Mouse (Mus musculus) liver, adult 2 months (tissue): ENCODE results near the gene Slc22a20. TPM values are rescaled to one million over a fixed set of nuclear protein-coding genes. Genes with fewer than 3 reads are reported as not detected.
A peak's percentile ranks its signal among the peaks of the same experiment; 100 is the strongest.

Source experiments
- DNase-seq: peaks from one replicate; pipeline ENCODE4 v3.0.0-alpha.2; 2011; ENCODE audit warnings: low read depth, low spot score; ENCODE audit errors: extremely low read depth
- H3K27ac ChIP-seq: fragments of 200-500 bp; replicated peaks from 2 replicates; pipeline ENCODE4 v1.5.1; 2012; ENCODE audit warnings: low read depth, mild to moderate bottlenecking, control low read depth, inconsistent platforms, low read length; ENCODE audit not compliant: insufficient read depth
- H3K27me3 ChIP-seq: fragments of 200-500 bp; 2 replicates; pipeline ENCODE4 v1.6.1; 2012; ENCODE audit warnings: mild to moderate bottlenecking, moderate library complexity, low read length, inconsistent platforms; ENCODE audit not compliant: control insufficient read depth, insufficient read depth
- H3K36me3 ChIP-seq: fragments of 200-500 bp; 2 replicates; pipeline ENCODE4 v1.6.1; 2012; ENCODE audit warnings: low read length, inconsistent platforms; ENCODE audit not compliant: control insufficient read depth, insufficient read depth
- H3K4me1 ChIP-seq: fragments of 200-500 bp; 2 replicates; pipeline ENCODE4 v1.6.1; 2011; ENCODE audit warnings: low read length; ENCODE audit not compliant: control insufficient read depth, insufficient read depth
- H3K4me3 ChIP-seq: fragments of 200-500 bp; 2 replicates; pipeline ENCODE4 v1.5.1; 2011; ENCODE audit warnings: low read depth, mild to moderate bottlenecking, control low read depth, low read length, moderate library complexity; ENCODE audit not compliant: insufficient read depth
- H3K79me2 ChIP-seq: fragments of 200-500 bp; 2 replicates; pipeline ENCODE4 v1.6.1; 2012; ENCODE audit warnings: inconsistent platforms, mild to moderate bottlenecking, low read length, moderate library complexity; ENCODE audit not compliant: control insufficient read depth, insufficient read depth
- H3K9ac ChIP-seq: fragments of 200-500 bp; 2 replicates; pipeline ENCODE4 v1.6.1; 2012; ENCODE audit warnings: low read depth, mild to moderate bottlenecking, control low read depth, inconsistent platforms, low read length
- CTCF ChIP-seq: fragments of 200-500 bp; IDR thresholded peaks from 2 replicates; pipeline ENCODE4 v1.5.1; 2011; ENCODE audit warnings: low read depth, low read length, control low read depth
- POLR2A ChIP-seq: fragments of 200-500 bp; IDR thresholded peaks from 2 replicates; pipeline ENCODE4 v1.6.1; 2011; ENCODE audit warnings: low read length, control low read depth; ENCODE audit not compliant: insufficient read depth; ENCODE audit errors: extremely low read depth
- WGBS: fragments of 180-500 bp; shearing (Covaris S2); methylation state at CpG from one replicate; pipeline ENCODE4 v1.1.7; 2018; 5-methylcytosine and 5-hydroxymethylcytosine counted together
- polyA plus RNA-seq: library from polyadenylated mRNA; depleted of rRNA; stranded (reverse); fragments of >200 nt; gene quantifications from 2 replicates; pipeline ENCODE4 v1.2.3, GENCODE M21; 2012
- total RNA-seq: library from RNA; depleted of rRNA; stranded (reverse); fragments of >200 nt; gene quantifications from 2 replicates; pipeline ENCODE4 v1.2.3, GENCODE M21; 2014

Gene Slc22a20
- total and polyA plus RNA-seq, 2 experiments, result not detected

GRCm38 (mm10) chr19:5940173-5940572, 45.8 kb downstream of the Slc22a20 start:
- no peak for TF ChIP-seq CTCF
- TF ChIP-seq POLR2A, result no peak
- no peak overlapping the region for H3K4me3 ChIP-seq
- no peak overlapping the region for H3K9ac ChIP-seq
- no peaks in the 10 kb centered on the region for H3K79me2 ChIP-seq
- no peaks in the 10 kb centered on the region for H3K36me3 ChIP-seq
- no peak overlapping the region for H3K27ac ChIP-seq
- DNase-seq, result no peak
- peaks cover 6% of the 10 kb centered on the region; the same call in 1 of the 2 replicates for H3K4me1 ChIP-seq
- H3K27me3 ChIP-seq, result no peaks in the 10 kb centered on the region
- 81% methylated on average over 4 of the region's 4 CpGs for WGBS

- 87% methylated on average over 5 of the region's 5 CpGs for WGBS
- no peaks in the 10 kb centered on the region for H3K36me3 ChIP-seq
- DNase-seq, result no peak
- no peaks in the 10 kb centered on the region for H3K79me2 ChIP-seq
- H3K27ac ChIP-seq, result no peak overlapping the region
- no peak overlapping the region for H3K4me3 ChIP-seq
- no peak for TF ChIP-seq POLR2A
- no peak for TF ChIP-seq CTCF
- H3K27me3 ChIP-seq, result no peaks in the 10 kb centered on the region
- H3K9ac ChIP-seq, result no peak overlapping the region
- peaks cover 6% of the 10 kb centered on the region; the same call in 1 of the 2 replicates for H3K4me1 ChIP-seq
Measured at GRCm38 (mm10) chr19:5939715-5940114, 46.2 kb downstream of the Slc22a20 start.

GRCm38 (mm10) chr19:5938516-5938915, 47.4 kb downstream of the Slc22a20 start:
- no peak overlapping the region for H3K9ac ChIP-seq
- H3K27ac ChIP-seq, result no peak overlapping the region
- H3K27me3 ChIP-seq, result no peaks in the 10 kb centered on the region
- peaks cover 6% of the 10 kb centered on the region; the same call in 1 of the 2 replicates for H3K4me1 ChIP-seq
- no peaks in the 10 kb centered on the region for H3K36me3 ChIP-seq
- H3K4me3 ChIP-seq, result no peak overlapping the region
- H3K79me2 ChIP-seq, result no peaks in the 10 kb centered on the region
- 95% methylated on average over 6 of the region's 6 CpGs for WGBS
- no peak for DNase-seq
- TF ChIP-seq CTCF (no peak), POLR2A (no peak)

- no peak overlapping the region for H3K4me3 ChIP-seq
Measured at GRCm38 (mm10) chr19:5937836-5938406, 48.0 kb downstream of the Slc22a20 start.

GRCm38 (mm10) chr19:5937095-5937835, 48.7 kb downstream of the Slc22a20 start:
- Histone ChIP-seq H3K4me1 (peaks cover 6% of the 10 kb centered on the region; the same call in 1 of the 2 replicates), H3K79me2 (no peaks in the 10 kb centered on the region), H3K4me3 (no peak overlapping the region), H3K9ac (no peak overlapping the region), H3K27ac (peak overlapping the region; percentile 11; the same call in 1 of the 2 replicates), H3K36me3 (no peaks in the 10 kb centered on the region), H3K27me3 (no peaks in the 10 kb centered on the region)
- no peak for DNase-seq
- 69% methylated on average over 21 of the region's 21 CpGs for WGBS
- TF ChIP-seq CTCF, result no peak
- TF ChIP-seq POLR2A, result no peak

More at GRCm38 (mm10) chr19:5937836-5938406, 48.0 kb downstream of the Slc22a20 start:
- TF ChIP-seq POLR2A, result no peak
- H3K36me3 ChIP-seq, result no peaks in the 10 kb centered on the region
- H3K9ac ChIP-seq, result no peak overlapping the region
- no peaks in the 10 kb centered on the region for H3K79me2 ChIP-seq
- H3K4me1 ChIP-seq, result peaks cover 6% of the 10 kb centered on the region; the same call in 1 of the 2 replicates
- no peak for DNase-seq
- H3K27me3 ChIP-seq, result no peaks in the 10 kb centered on the region
- 43% methylated on average over 14 of the region's 14 CpGs for WGBS
- H3K27ac ChIP-seq, result 0 out of 2 replicates have a peak overlapping the region, but pooled peaks have one; percentile 22

GRCm38 (mm10) chr19:5935691-5936090, 50.3 kb downstream of the Slc22a20 start:
- no peak for TF ChIP-seq CTCF
- no peak for TF ChIP-seq POLR2A
- DNase-seq, result no peak
- no peaks in the 10 kb centered on the region for H3K79me2 ChIP-seq
- no peak overlapping the region for H3K4me3 ChIP-seq
- no peak overlapping the region for H3K9ac ChIP-seq
- H3K36me3 ChIP-seq, result no peaks in the 10 kb centered on the region
- H3K27me3 ChIP-seq, result no peaks in the 10 kb centered on the region
- peak overlapping the region; percentile 37 for H3K27ac ChIP-seq
- peaks cover 6% of the 10 kb centered on the region; the same call in 1 of the 2 replicates for H3K4me1 ChIP-seq
- WGBS, result 71% methylated on average over 5 of the region's 5 CpGs
